Mouse (Mus musculus) midbrain, embryonic 13.5 days (tissue): ENCODE measurements around the gene Tcaf3. TPM values are rescaled to one million over a fixed set of nuclear protein-coding genes. Genes with fewer than 3 reads are reported as not detected.

ENCODE experiments used
- ATAC-seq: fragments of 200-750 bp; cut with Nextera tagmentation; 2 replicates; pipeline ENCODE4 v1.8.0; 2017; ENCODE audit warnings: mild to moderate bottlenecking, moderate TSS enrichment, moderate library complexity
- H3K27ac ChIP-seq: fragments of 300-500 bp; sonication (generic); 2 replicates; pipeline ENCODE4 v1.5.1; 2015; ENCODE audit warnings: inconsistent platforms, mild to moderate bottlenecking, moderate library complexity
- H3K27me3 ChIP-seq: fragments of 300-500 bp; sonication (generic); 2 replicates; pipeline ENCODE4 v1.6.1; 2015; ENCODE audit warnings: mild to moderate bottlenecking, inconsistent platforms
- H3K36me3 ChIP-seq: fragments of 300-500 bp; sonication (generic); 2 replicates; pipeline ENCODE4 v1.6.1; 2015; ENCODE audit warnings: mild to moderate bottlenecking, inconsistent platforms
- H3K4me1 ChIP-seq: fragments of 300-500 bp; sonication (generic); replicated peaks from 2 replicates; pipeline ENCODE4 v1.6.1; 2015; ENCODE audit warnings: inconsistent platforms
- H3K4me2 ChIP-seq: fragments of 300-500 bp; sonication (generic); replicated peaks from 2 replicates; pipeline ENCODE4 v1.6.1; 2015; ENCODE audit warnings: moderate library complexity, mild to moderate bottlenecking, inconsistent platforms
- H3K4me3 ChIP-seq: fragments of 300-500 bp; sonication (generic); replicated peaks from 2 replicates; pipeline ENCODE4 v1.5.1; 2015; ENCODE audit warnings: mild to moderate bottlenecking, inconsistent platforms
- H3K9ac ChIP-seq: fragments of 300-500 bp; sonication (generic); replicated peaks from 2 replicates; pipeline ENCODE4 v1.6.1; 2015; ENCODE audit warnings: mild to moderate bottlenecking, inconsistent platforms
- H3K9me3 ChIP-seq: fragments of 300-500 bp; sonication (generic); 2 replicates; pipeline ENCODE4 v1.6.1; 2016; ENCODE audit warnings: mild to moderate bottlenecking, inconsistent platforms
- WGBS: fragments of 180-500 bp; shearing (Covaris S2); methylation state at CpG from one replicate; pipeline ENCODE4 v1.1.7; 2015; 5-methylcytosine and 5-hydroxymethylcytosine counted together
- polyA plus RNA-seq: library from polyadenylated mRNA; unstranded; fragments of >200 nt; fragmentation: Nextera tagmentation; extraction: Ambion mirVana; gene quantifications from 2 replicates; pipeline ENCODE4 v1.2.1, GENCODE M21; 2015

The Tcaf3 gene
- polyA plus RNA-seq, 1 experiment from 2014 or later: not detected

- Histone ChIP-seq H3K4me1 (no peaks in the 10 kb centered on the region), H3K9ac (no peak overlapping the region), H3K9me3 (no peaks in the 10 kb centered on the region), H3K4me3 (no peak overlapping the region), H3K27me3 (no peaks in the 10 kb centered on the region), H3K36me3 (no peaks in the 10 kb centered on the region), H3K27ac (no peak overlapping the region), H3K4me2 (no peak overlapping the region)
- WGBS: 91% methylated on average over 2 of the region's 2 CpGs
- no peak for ATAC-seq
Observed at GRCm38 (mm10) chr6:42577433-42577832, 20.1 kb downstream of the Tcaf3 start.

DNA sequence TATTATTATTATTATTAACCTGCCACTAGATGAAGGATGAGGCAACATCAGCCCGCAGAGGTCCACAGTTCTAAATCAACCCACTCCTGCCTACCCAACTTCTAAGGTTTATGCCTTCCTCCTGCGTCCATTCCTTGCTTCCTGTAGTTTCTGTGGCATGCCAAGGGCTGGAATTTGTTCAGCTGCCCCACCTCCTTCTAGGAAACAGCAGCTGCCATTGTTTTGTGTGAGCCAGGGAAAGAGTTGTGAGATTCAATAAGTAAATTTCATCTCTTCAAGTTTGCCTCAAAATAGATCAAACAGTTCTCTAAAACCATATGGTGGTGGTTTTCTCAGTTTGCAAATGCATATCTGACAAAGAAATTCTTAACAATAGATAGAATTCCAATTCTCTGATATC, 29.3 kb downstream of the Tcaf3 start:
- no peak overlapping the region for H3K4me2 ChIP-seq
- no peak overlapping the region for H3K4me3 ChIP-seq
- H3K36me3 ChIP-seq: no peaks in the 10 kb centered on the region
- no peak for ATAC-seq
- H3K27ac ChIP-seq: no peak overlapping the region
- H3K4me1 ChIP-seq: no peaks in the 10 kb centered on the region
- no peaks in the 10 kb centered on the region for H3K27me3 ChIP-seq
- H3K9me3 ChIP-seq: no peaks in the 10 kb centered on the region
- 79% methylated on average over 2 of the region's 2 CpGs for WGBS
- no peak overlapping the region for H3K9ac ChIP-seq

- Histone ChIP-seq H3K27ac (no peak overlapping the region), H3K9ac (no peak overlapping the region), H3K4me2 (no peak overlapping the region), H3K4me3 (no peak overlapping the region), H3K9me3 (no peaks in the 10 kb centered on the region), H3K36me3 (no peaks in the 10 kb centered on the region), H3K27me3 (no peaks in the 10 kb centered on the region), H3K4me1 (no peaks in the 10 kb centered on the region)
- no peak for ATAC-seq
- WGBS: 98% methylated on average over 2 of the region's 2 CpGs
Observed at GRCm38 (mm10) chr6:42566076-42566598, 31.4 kb downstream of the Tcaf3 start.

GRCm38 (mm10) chr6:42562280-42562679, 35.2 kb downstream of the Tcaf3 start:
- Histone ChIP-seq H3K9ac (no peak overlapping the region), H3K4me3 (no peak overlapping the region), H3K36me3 (no peaks in the 10 kb centered on the region), H3K9me3 (no peaks in the 10 kb centered on the region), H3K4me2 (no peak overlapping the region), H3K4me1 (no peaks in the 10 kb centered on the region), H3K27me3 (no peaks in the 10 kb centered on the region), H3K27ac (no peak overlapping the region)
- ATAC-seq: no peak
- 77% methylated on average over 2 of the region's 2 CpGs for WGBS

GRCm38 (mm10) chr6:42560885-42561284, 36.6 kb downstream of the Tcaf3 start:
- WGBS: 88% methylated on average over 5 of the region's 5 CpGs
- no peak overlapping the region for H3K4me2 ChIP-seq
- no peaks in the 10 kb centered on the region for H3K4me1 ChIP-seq
- H3K27ac ChIP-seq: no peak overlapping the region
- H3K4me3 ChIP-seq: no peak overlapping the region
- no peak for ATAC-seq
- no peaks in the 10 kb centered on the region for H3K27me3 ChIP-seq
- no peaks in the 10 kb centered on the region for H3K9me3 ChIP-seq
- H3K9ac ChIP-seq: no peak overlapping the region
- no peaks in the 10 kb centered on the region for H3K36me3 ChIP-seq

GRCm38 (mm10) chr6:42558641-42559040, 38.9 kb downstream of the Tcaf3 start:
- H3K4me1 ChIP-seq: no peaks in the 10 kb centered on the region
- 96% methylated on average over 14 of the region's 14 CpGs for WGBS

GRCm38 (mm10) chr6:42547461-42547860, 50.0 kb downstream of the Tcaf3 start, which contains the start of gene Olfr455:
TSS of gene Olfr455 (minus strand) at chr6:42547587.
- Histone ChIP-seq H3K27ac (no peak within 1 kb of the TSS), H3K4me2 (no peak within 1 kb of the TSS), H3K9ac (no peak within 1 kb of the TSS), H3K4me3 (no peak within 1 kb of the TSS), H3K9me3 (no peaks in the 10 kb centered on the region), H3K4me1 (0 out of 2 replicates have a peak, but pooled peaks cover 4% of the 10 kb centered on the region), H3K36me3 (no peaks in the 10 kb centered on the region), H3K27me3 (no peaks in the 10 kb centered on the region)
- no peak for ATAC-seq
- 86% methylated on average over 4 of the region's 4 CpGs for WGBS

More at GRCm38 (mm10) chr6:42558641-42559040, 38.9 kb downstream of the Tcaf3 start:
- no peak overlapping the region for H3K9ac ChIP-seq
- ATAC-seq: no peak
- no peak overlapping the region for H3K4me3 ChIP-seq
- no peaks in the 10 kb centered on the region for H3K27me3 ChIP-seq
- no peak overlapping the region for H3K27ac ChIP-seq
- H3K9me3 ChIP-seq: no peaks in the 10 kb centered on the region
- no peaks in the 10 kb centered on the region for H3K36me3 ChIP-seq
- no peak overlapping the region for H3K4me2 ChIP-seq

GRCm38 (mm10) chr6:42546180-42546579, 51.3 kb downstream of the Tcaf3 start:
- WGBS: 92% methylated on average over 2 of the region's 2 CpGs
- Histone ChIP-seq H3K4me1 (0 out of 2 replicates have a peak, but pooled peaks cover 4% of the 10 kb centered on the region), H3K27me3 (no peaks in the 10 kb centered on the region), H3K36me3 (no peaks in the 10 kb centered on the region), H3K27ac (no peak overlapping the region), H3K4me3 (no peak overlapping the region), H3K4me2 (no peak overlapping the region), H3K9me3 (no peaks in the 10 kb centered on the region), H3K9ac (no peak overlapping the region)
- ATAC-seq: no peak

DNA sequence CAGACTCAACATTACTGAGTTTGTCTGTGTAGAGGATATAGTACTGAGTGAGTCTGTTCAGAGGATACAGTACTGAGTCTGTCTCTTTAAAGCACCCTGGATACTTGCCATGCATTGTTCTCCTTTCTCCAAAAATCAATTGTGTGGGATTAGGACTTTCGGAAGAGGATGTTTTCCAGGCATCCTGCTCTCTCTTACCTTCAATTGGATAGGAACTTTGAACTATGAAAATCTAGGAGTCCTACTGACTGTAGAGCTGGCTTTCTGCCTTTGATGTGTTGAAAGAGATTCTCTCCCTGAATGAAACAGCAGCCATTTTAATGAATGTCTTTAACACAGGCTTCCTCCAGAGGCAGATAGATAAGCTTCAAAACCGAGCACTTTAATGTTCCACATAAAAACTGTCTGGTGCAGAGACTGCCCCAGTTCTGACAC, 52.0 kb downstream of the Tcaf3 start:
- H3K36me3 ChIP-seq: no peaks in the 10 kb centered on the region
- no peak overlapping the region for H3K9ac ChIP-seq
- 0 out of 2 replicates have a peak, but pooled peaks cover 4% of the 10 kb centered on the region for H3K4me1 ChIP-seq
- no peaks in the 10 kb centered on the region for H3K9me3 ChIP-seq
- no peak for ATAC-seq
- no peak overlapping the region for H3K4me3 ChIP-seq
- no peaks in the 10 kb centered on the region for H3K27me3 ChIP-seq
- H3K4me2 ChIP-seq: no peak overlapping the region
- WGBS: 57% methylated on average over 2 of the region's 2 CpGs
- no peak overlapping the region for H3K27ac ChIP-seq

- H3K27me3 ChIP-seq: no peaks in the 10 kb centered on the region
- H3K36me3 ChIP-seq: no peaks in the 10 kb centered on the region
- no peaks in the 10 kb centered on the region for H3K9me3 ChIP-seq
- no peak overlapping the region for H3K4me2 ChIP-seq
- H3K4me3 ChIP-seq: no peak overlapping the region
- H3K4me1 ChIP-seq: 0 out of 2 replicates have a peak, but pooled peaks cover 4% of the 10 kb centered on the region
- ATAC-seq: no peak
- no peak overlapping the region for H3K27ac ChIP-seq
- 39% methylated on average over 1 of the region's 1 CpGs for WGBS
- no peak overlapping the region for H3K9ac ChIP-seq
Observed at GRCm38 (mm10) chr6:42544846-42545245, 52.6 kb downstream of the Tcaf3 start.

GRCm38 (mm10) chr6:42542036-42543031, 55.2 kb downstream of the Tcaf3 start:
- H3K27ac ChIP-seq: no peak overlapping the region
- no peak overlapping the region for H3K4me3 ChIP-seq
- no peaks in the 10 kb centered on the region for H3K36me3 ChIP-seq
- H3K4me2 ChIP-seq: no peak overlapping the region
- 81% methylated on average over 4 of the region's 4 CpGs for WGBS
- ATAC-seq: no peak
- H3K9ac ChIP-seq: no peak overlapping the region
- no peaks in the 10 kb centered on the region for H3K9me3 ChIP-seq
- 0 out of 2 replicates have a peak, but pooled peaks cover 4% of the 10 kb centered on the region for H3K4me1 ChIP-seq
- no peaks in the 10 kb centered on the region for H3K27me3 ChIP-seq

DNA sequence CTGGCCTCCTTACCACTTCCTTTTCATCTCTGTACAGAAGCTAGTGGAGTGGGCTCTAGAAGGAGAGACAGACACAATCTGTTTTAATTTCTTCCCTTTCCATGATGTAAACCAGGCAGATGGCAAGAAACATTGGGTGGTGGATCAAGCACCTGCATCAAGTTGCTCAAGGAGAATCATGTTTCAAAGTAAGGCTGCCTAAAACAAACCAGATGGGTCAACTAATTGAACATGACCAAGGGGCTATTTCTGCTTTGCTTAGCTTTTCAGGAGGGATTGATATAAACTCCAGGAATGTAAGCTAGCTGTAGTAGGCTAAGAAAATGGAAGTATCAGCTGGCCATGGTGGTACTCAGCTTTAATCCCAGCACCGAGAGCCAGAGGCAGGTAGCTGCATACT, 56.8 kb downstream of the Tcaf3 start:
- H3K4me2 ChIP-seq: no peak overlapping the region
- H3K36me3 ChIP-seq: no peaks in the 10 kb centered on the region
- 0 out of 2 replicates have a peak, but pooled peaks cover 4% of the 10 kb centered on the region for H3K4me1 ChIP-seq
- H3K9me3 ChIP-seq: no peaks in the 10 kb centered on the region
- no peak overlapping the region for H3K9ac ChIP-seq
- no peak overlapping the region for H3K4me3 ChIP-seq
- no peak overlapping the region for H3K27ac ChIP-seq
- 96% methylated on average over 1 of the region's 1 CpGs for WGBS
- no peaks in the 10 kb centered on the region for H3K27me3 ChIP-seq
- no peak for ATAC-seq
